Mouse (Mus musculus) intestine, postnatal 0 days (tissue): ENCODE measurements at regions not wholly inside any gene's neighbourhood (a gene's known extent, or its start where the extent isn't known, plus 50 kb on each side); places are given as distances from the start of the nearest gene placed in this dataset.

ENCODE experiments used
- ATAC-seq: fragments of 200-750 bp; cut with Nextera tagmentation; 2 replicates; pipeline ENCODE4 v1.8.0; 2017; ENCODE audit warnings: mild to moderate bottlenecking, moderate TSS enrichment, moderate library complexity
- H3K27ac ChIP-seq: fragments of 300-500 bp; sonication (generic); 2 replicates; pipeline ENCODE4 v1.5.1; 2014; ENCODE audit warnings: mild to moderate bottlenecking, low read depth, low read length, moderate library complexity
- H3K27me3 ChIP-seq: fragments of 300-500 bp; sonication (generic); replicated peaks from 2 replicates; pipeline ENCODE4 v1.6.1; 2014; ENCODE audit warnings: low read length, mixed read lengths; ENCODE audit not compliant: control insufficient read depth, insufficient read depth
- H3K36me3 ChIP-seq: fragments of 300-500 bp; sonication (generic); 2 replicates; pipeline ENCODE4 v1.6.1; 2014; ENCODE audit warnings: mild to moderate bottlenecking, moderate library complexity; ENCODE audit not compliant: control insufficient read depth, insufficient read depth
- H3K4me1 ChIP-seq: fragments of 300-500 bp; sonication (generic); replicated peaks from 2 replicates; pipeline ENCODE4 v1.6.1; 2014; ENCODE audit warnings: antibody characterized with exemption, low read length, mixed read lengths; ENCODE audit not compliant: control insufficient read depth, insufficient read depth
- H3K4me2 ChIP-seq: fragments of 300-500 bp; sonication (generic); replicated peaks from 2 replicates; pipeline ENCODE4 v1.6.1; 2014; ENCODE audit warnings: low read depth, mild to moderate bottlenecking, moderate library complexity
- H3K4me3 ChIP-seq: fragments of 300-500 bp; sonication (generic); 2 replicates; pipeline ENCODE4 v1.5.1; 2014; ENCODE audit warnings: low read depth, low read length
- H3K9ac ChIP-seq: fragments of 300-500 bp; sonication (generic); 2 replicates; pipeline ENCODE4 v1.6.1; 2014; ENCODE audit warnings: mild to moderate bottlenecking, low read depth, low read length
- H3K9me3 ChIP-seq: fragments of 300-500 bp; sonication (generic); 2 replicates; pipeline ENCODE4 v1.6.1; 2016; ENCODE audit warnings: mixed run types; ENCODE audit not compliant: control insufficient read depth
- CTCF ChIP-seq: sonication (generic); IDR thresholded peaks from 2 replicates; pipeline ENCODE4 v1.5.1; 2016; ENCODE audit warnings: low read depth, mild to moderate bottlenecking, control low read depth, antibody characterized with exemption, moderate library complexity
- WGBS: fragments of 180-500 bp; shearing (Covaris S2); extraction: QIAGEN DNeasy Blood & Tissue Kit; methylation state at CpG from one replicate; pipeline ENCODE4 v1.1.7; 2014; 5-methylcytosine and 5-hydroxymethylcytosine counted together

GRCm38 (mm10) chr7:137916351-137916750 is 478.9 kb downstream of the Glrx3 start:
- no peak overlapping the region for H3K27ac ChIP-seq
- H3K27me3 ChIP-seq: no peaks in the 10 kb centered on the region
- H3K4me1 ChIP-seq: no peaks in the 10 kb centered on the region
- no peak overlapping the region for H3K4me2 ChIP-seq
- no peaks in the 10 kb centered on the region for H3K36me3 ChIP-seq
- TF ChIP-seq CTCF: no peak
- no peak overlapping the region for H3K9ac ChIP-seq
- no peak for ATAC-seq
- no peaks in the 10 kb centered on the region for H3K9me3 ChIP-seq
- WGBS: 73% methylated on average over 1 of the region's 1 CpGs
- no peak overlapping the region for H3K4me3 ChIP-seq

GRCm38 (mm10) chr7:137924464-137925167 is 472.9 kb downstream of the Tcerg1l start:
- Histone ChIP-seq H3K27me3 (no peaks in the 10 kb centered on the region), H3K4me1 (no peaks in the 10 kb centered on the region), H3K4me3 (no peak overlapping the region), H3K9ac (no peak overlapping the region), H3K9me3 (no peaks in the 10 kb centered on the region), H3K4me2 (no peak overlapping the region), H3K36me3 (no peaks in the 10 kb centered on the region), H3K27ac (no peak overlapping the region)
- ATAC-seq: peak; percentile 47
- WGBS: 30% methylated on average over 7 of the region's 7 CpGs
- TF ChIP-seq CTCF: no peak

GRCm38 (mm10) chr7:137925656-137926055 is 471.9 kb downstream of the Tcerg1l start:
- no peak for ATAC-seq
- no peaks in the 10 kb centered on the region for H3K9me3 ChIP-seq
- no peak overlapping the region for H3K4me2 ChIP-seq
- 72% methylated on average over 3 of the region's 3 CpGs for WGBS
- H3K4me1 ChIP-seq: no peaks in the 10 kb centered on the region
- H3K27ac ChIP-seq: no peak overlapping the region
- no peaks in the 10 kb centered on the region for H3K36me3 ChIP-seq
- H3K9ac ChIP-seq: no peak overlapping the region
- no peaks in the 10 kb centered on the region for H3K27me3 ChIP-seq
- TF ChIP-seq CTCF: no peak
- no peak overlapping the region for H3K4me3 ChIP-seq

GRCm38 (mm10) chr7:137927371-137927770 is 470.2 kb downstream of the Tcerg1l start:
- 67% methylated on average over 8 of the region's 8 CpGs for WGBS
- no peaks in the 10 kb centered on the region for H3K27me3 ChIP-seq
- no peak overlapping the region for H3K4me2 ChIP-seq
- no peaks in the 10 kb centered on the region for H3K9me3 ChIP-seq
- no peaks in the 10 kb centered on the region for H3K36me3 ChIP-seq
- no peak overlapping the region for H3K27ac ChIP-seq
- H3K9ac ChIP-seq: no peak overlapping the region
- H3K4me1 ChIP-seq: no peaks in the 10 kb centered on the region
- ATAC-seq: no peak
- no peak overlapping the region for H3K4me3 ChIP-seq
- TF ChIP-seq CTCF: no peak

- 28% methylated on average over 7 of the region's 7 CpGs for WGBS
- no peak for TF ChIP-seq CTCF
- no peaks in the 10 kb centered on the region for H3K27me3 ChIP-seq
- H3K4me3 ChIP-seq: no peak overlapping the region
- ATAC-seq: no peak
- H3K9me3 ChIP-seq: no peaks in the 10 kb centered on the region
- H3K9ac ChIP-seq: no peak overlapping the region
- no peak overlapping the region for H3K4me2 ChIP-seq
- no peaks in the 10 kb centered on the region for H3K4me1 ChIP-seq
- no peak overlapping the region for H3K27ac ChIP-seq
- H3K36me3 ChIP-seq: no peaks in the 10 kb centered on the region
Measured at GRCm38 (mm10) chr7:137930200-137930599, 467.3 kb downstream of the Tcerg1l start.

- 57% methylated on average over 3 of the region's 3 CpGs for WGBS
Measured at GRCm38 (mm10) chr7:137935896-137936295, 461.6 kb downstream of the Tcerg1l start.

More at GRCm38 (mm10) chr7:137935896-137936295, 461.6 kb downstream of the Tcerg1l start:
- H3K4me2 ChIP-seq: no peak overlapping the region
- no peak overlapping the region for H3K9ac ChIP-seq
- no peaks in the 10 kb centered on the region for H3K9me3 ChIP-seq
- no peaks in the 10 kb centered on the region for H3K36me3 ChIP-seq
- no peaks in the 10 kb centered on the region for H3K4me1 ChIP-seq
- TF ChIP-seq CTCF: no peak
- no peaks in the 10 kb centered on the region for H3K27me3 ChIP-seq
- no peak overlapping the region for H3K27ac ChIP-seq
- ATAC-seq: no peak
- H3K4me3 ChIP-seq: no peak overlapping the region
